Mouse (Mus musculus) hindbrain, embryonic 14.5 days (tissue): ENCODE results near the gene Adck1. TPM values are rescaled to one million over a fixed set of nuclear protein-coding genes. Genes with fewer than 3 reads are reported as not detected.

Experiments used
- ATAC-seq: fragments of 200-750 bp; cut with Nextera tagmentation; 2 replicates; pipeline ENCODE4 v1.8.0; 2017; ENCODE audit warnings: moderate number of reproducible peaks, mild to moderate bottlenecking, moderate TSS enrichment, moderate library complexity; ENCODE audit not compliant: low FRiP score
- DNase-seq: peaks from one replicate; pipeline ENCODE4 v3.0.0-alpha.2; 2015; ENCODE audit warnings: low spot score
- H3K27ac ChIP-seq: fragments of 300-500 bp; sonication (generic); 2 replicates; pipeline ENCODE4 v1.5.1; 2014; ENCODE audit warnings: mild to moderate bottlenecking, moderate library complexity
- H3K27me3 ChIP-seq: fragments of 300-500 bp; sonication (generic); 2 replicates; pipeline ENCODE4 v1.6.1; 2014; ENCODE audit warnings: mild to moderate bottlenecking, low read length, mixed read lengths; ENCODE audit not compliant: control insufficient read depth, insufficient read depth
- H3K36me3 ChIP-seq: fragments of 300-500 bp; sonication (generic); replicated peaks from 2 replicates; pipeline ENCODE4 v1.6.1; 2014; ENCODE audit not compliant: control insufficient read depth, insufficient read depth
- H3K4me1 ChIP-seq: fragments of 300-500 bp; sonication (generic); replicated peaks from 2 replicates; pipeline ENCODE4 v1.6.1; 2014; ENCODE audit warnings: antibody characterized with exemption, low read length, mixed read lengths; ENCODE audit not compliant: control insufficient read depth, insufficient read depth
- H3K4me2 ChIP-seq: fragments of 300-500 bp; sonication (generic); replicated peaks from 2 replicates; pipeline ENCODE4 v1.6.1; 2014; ENCODE audit warnings: mild to moderate bottlenecking, moderate library complexity
- H3K4me3 ChIP-seq: fragments of 300-500 bp; sonication (generic); replicated peaks from 2 replicates; pipeline ENCODE4 v1.5.1; 2014; ENCODE audit warnings: mild to moderate bottlenecking, low read length
- H3K9ac ChIP-seq: fragments of 300-500 bp; sonication (generic); 2 replicates; pipeline ENCODE4 v1.6.1; 2014
- H3K9me3 ChIP-seq: fragments of 300-500 bp; sonication (generic); 2 replicates; pipeline ENCODE4 v1.6.1; 2016; ENCODE audit warnings: low read length; ENCODE audit not compliant: control insufficient read depth
- WGBS: fragments of 180-500 bp; shearing (Covaris S2); extraction: QIAGEN DNeasy Blood & Tissue Kit; methylation state at CpG from one replicate; pipeline ENCODE4 v1.1.7; 2014; 5-methylcytosine and 5-hydroxymethylcytosine counted together
- polyA plus RNA-seq: library from polyadenylated mRNA; unstranded; fragments of >200 nt; fragmentation: Nextera tagmentation; extraction: Ambion mirVana; gene quantifications from 2 replicates; pipeline ENCODE4 v1.2.1, GENCODE M21; 2014

The Adck1 gene
- polyA plus RNA-seq, 1 experiment from 2014 or later, result 33.9 TPM

GRCm38 (mm10) chr12:88441922-88442809, 81.8 kb downstream of the Adck1 start:
- Histone ChIP-seq H3K4me3 (no peak overlapping the region), H3K9ac (no peak overlapping the region), H3K9me3 (no peaks in the 10 kb centered on the region), H3K36me3 (no peaks in the 10 kb centered on the region; the same call in 1 of the 2 replicates), H3K4me1 (peaks cover 7% of the 10 kb centered on the region; the same call in 1 of the 2 replicates), H3K4me2 (no peak overlapping the region), H3K27me3 (no peaks in the 10 kb centered on the region), H3K27ac (peak overlapping the region; percentile 22; the same call in 1 of the 2 replicates)
- ATAC-seq (peak; percentile 35; the same call in 1 of the 2 replicates), DNase-seq (peak; percentile 50)
- WGBS, result 58% methylated on average over 14 of the region's 14 CpGs

GRCm38 (mm10) chr12:88444040-88444439, 83.7 kb downstream of the Adck1 start:
- Histone ChIP-seq H3K9me3 (no peaks in the 10 kb centered on the region), H3K27me3 (no peaks in the 10 kb centered on the region), H3K4me1 (peaks cover 7% of the 10 kb centered on the region; the same call in 1 of the 2 replicates), H3K36me3 (no peaks in the 10 kb centered on the region; the same call in 1 of the 2 replicates), H3K4me3 (no peak overlapping the region), H3K9ac (no peak overlapping the region), H3K4me2 (no peak overlapping the region), H3K27ac (no peak overlapping the region)
- DNase-seq, result no peak
- ATAC-seq, result no peak
- WGBS, result 88% methylated on average over 5 of the region's 5 CpGs

DNA sequence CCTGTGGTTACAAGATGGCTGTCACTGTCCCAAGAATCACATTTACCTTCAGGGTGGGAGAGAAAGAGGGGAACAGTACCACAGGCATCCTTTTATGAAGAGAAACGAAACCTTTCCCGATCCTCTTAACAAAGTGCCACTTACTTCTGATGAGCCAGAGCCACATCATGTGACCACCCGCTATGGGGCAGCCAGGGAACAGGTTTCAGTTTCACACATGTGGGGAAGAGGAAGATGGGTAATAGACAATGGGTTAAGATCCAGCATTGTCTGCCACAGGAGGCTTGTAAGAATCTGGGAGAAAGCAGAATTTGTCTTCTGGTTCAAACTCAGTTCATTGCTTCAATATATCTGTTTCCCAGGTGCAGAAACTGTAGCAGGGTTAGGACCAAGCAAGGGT, 85.1 kb downstream of the Adck1 start:
- no peak for ATAC-seq
- peaks cover 6% of the 10 kb centered on the region; the same call in 1 of the 2 replicates for H3K36me3 ChIP-seq
- 91% methylated on average over 3 of the region's 3 CpGs for WGBS
- H3K27ac ChIP-seq, result no peak overlapping the region
- peaks cover 7% of the 10 kb centered on the region; the same call in 1 of the 2 replicates for H3K4me1 ChIP-seq
- H3K27me3 ChIP-seq, result no peaks in the 10 kb centered on the region
- H3K4me3 ChIP-seq, result no peak overlapping the region
- H3K4me2 ChIP-seq, result no peak overlapping the region
- H3K9me3 ChIP-seq, result no peaks in the 10 kb centered on the region
- no peak overlapping the region for H3K9ac ChIP-seq
- DNase-seq, result no peak

GRCm38 (mm10) chr12:88450658-88451563, 90.6 kb downstream of the Adck1 start:
- H3K4me3 ChIP-seq, result no peak overlapping the region
- ATAC-seq, result no peak
- DNase-seq, result no peak

GRCm38 (mm10) chr12:88454701-88455410, 94.5 kb downstream of the Adck1 start:
- Histone ChIP-seq H3K4me2 (no peak overlapping the region), H3K4me1 (no peaks in the 10 kb centered on the region), H3K27ac (no peak overlapping the region), H3K9ac (no peak overlapping the region), H3K9me3 (no peaks in the 10 kb centered on the region), H3K27me3 (no peaks in the 10 kb centered on the region), H3K36me3 (0 out of 2 replicates have a peak, but pooled peaks cover under 1% of the 10 kb centered on the region), H3K4me3 (no peak overlapping the region)
- ATAC-seq, result 0 out of 2 replicates have a peak, but pooled peaks have one; percentile 24
- WGBS, result 80% methylated on average over 12 of the region's 12 CpGs
- DNase-seq, result no peak

More at GRCm38 (mm10) chr12:88450658-88451563, 90.6 kb downstream of the Adck1 start:
- no peak overlapping the region for H3K27ac ChIP-seq
- no peak overlapping the region for H3K4me2 ChIP-seq
- no peaks in the 10 kb centered on the region for H3K27me3 ChIP-seq
- peaks cover 6% of the 10 kb centered on the region; the same call in 1 of the 2 replicates for H3K36me3 ChIP-seq
- no peaks in the 10 kb centered on the region for H3K4me1 ChIP-seq
- H3K9ac ChIP-seq, result no peak overlapping the region
- no peaks in the 10 kb centered on the region for H3K9me3 ChIP-seq
- 63% methylated on average over 4 of the region's 4 CpGs for WGBS

DNA sequence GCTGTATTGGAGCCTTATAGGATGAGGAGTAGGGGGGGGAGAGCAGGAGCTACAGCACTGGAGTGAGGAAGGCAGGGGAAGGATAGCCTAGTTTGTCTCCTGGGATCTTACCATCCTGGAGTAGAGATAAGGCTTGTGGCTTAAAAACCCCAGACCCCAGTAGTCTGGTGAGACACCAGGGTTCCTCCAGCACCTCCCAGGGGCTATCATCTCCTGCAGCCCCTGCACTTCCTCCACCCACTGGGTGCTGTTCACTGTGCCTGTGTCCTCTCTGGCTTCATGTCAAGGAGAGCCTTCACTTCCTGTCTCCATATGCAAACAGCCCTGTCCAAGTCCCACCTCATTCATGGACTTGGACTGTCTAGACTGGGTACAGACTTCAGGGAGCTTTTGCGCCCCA, 96.7 kb downstream of the Adck1 start:
- DNase-seq (no peak), ATAC-seq (no peak)
- no peaks in the 10 kb centered on the region for H3K9me3 ChIP-seq
- H3K4me1 ChIP-seq, result no peaks in the 10 kb centered on the region
- H3K4me3 ChIP-seq, result no peak overlapping the region
- peaks cover 6% of the 10 kb centered on the region; the same call in 1 of the 2 replicates for H3K36me3 ChIP-seq
- no peak overlapping the region for H3K9ac ChIP-seq
- no peak overlapping the region for H3K27ac ChIP-seq
- WGBS, result 96% methylated on average over 1 of the region's 1 CpGs
- no peak overlapping the region for H3K4me2 ChIP-seq
- H3K27me3 ChIP-seq, result no peaks in the 10 kb centered on the region

GRCm38 (mm10) chr12:88458936-88459335, 98.6 kb downstream of the Adck1 start:
- Histone ChIP-seq H3K9me3 (no peaks in the 10 kb centered on the region), H3K9ac (no peak overlapping the region), H3K4me3 (no peak overlapping the region), H3K4me1 (no peaks in the 10 kb centered on the region), H3K27me3 (no peaks in the 10 kb centered on the region), H3K27ac (no peak overlapping the region), H3K4me2 (no peak overlapping the region), H3K36me3 (peaks cover 6% of the 10 kb centered on the region; the same call in 1 of the 2 replicates)
- ATAC-seq (no peak), DNase-seq (no peak)
- 92% methylated on average over 12 of the region's 12 CpGs for WGBS

DNA sequence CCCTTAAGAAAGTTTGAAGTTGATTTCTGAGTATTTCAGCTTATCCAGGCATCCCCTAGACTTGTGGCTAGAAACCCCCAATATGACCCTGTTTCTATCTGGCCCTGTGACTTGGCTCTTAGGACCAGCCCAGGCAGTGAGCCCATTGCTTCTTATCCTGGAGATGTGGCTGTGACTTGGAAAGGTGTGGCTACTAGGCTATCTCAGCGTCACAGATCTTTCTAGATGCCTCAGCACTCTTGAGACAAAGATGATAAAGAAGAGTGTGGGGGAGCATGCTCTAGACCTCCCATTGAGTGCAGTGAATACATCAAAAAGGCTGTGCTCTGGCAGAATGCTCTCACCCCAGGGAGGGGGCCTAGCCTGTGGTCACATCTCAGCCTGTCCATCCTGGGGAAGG, 99.1 kb downstream of the Adck1 start:
- Histone ChIP-seq H3K36me3 (peaks cover 6% of the 10 kb centered on the region; the same call in 1 of the 2 replicates), H3K27ac (no peak overlapping the region), H3K27me3 (no peaks in the 10 kb centered on the region), H3K9ac (no peak overlapping the region), H3K9me3 (no peaks in the 10 kb centered on the region), H3K4me2 (no peak overlapping the region), H3K4me3 (no peak overlapping the region), H3K4me1 (no peaks in the 10 kb centered on the region)
- ATAC-seq, result no peak
- DNase-seq, result no peak
- 84% methylated on average over 1 of the region's 1 CpGs for WGBS
